Mouse (Mus musculus) G1E (cell line): ENCODE data around the gene Slamf6.

Source experiments
- CTCF ChIP-seq: IDR thresholded peaks from 2 replicates; pipeline ENCODE4 v1.5.1; 2012; ENCODE audit warnings: low read depth, low read length, inconsistent platforms, mixed read lengths
- GATA1 ChIP-seq: IDR thresholded peaks from 2 replicates; pipeline ENCODE4 v1.6.1; 2012; ENCODE audit warnings: borderline replicate concordance, low read length, inconsistent platforms, mixed read lengths
- GATA2 ChIP-seq: IDR thresholded peaks from 2 replicates; pipeline ENCODE4 v1.6.1; 2012; ENCODE audit warnings: low read depth, low read length, inconsistent platforms, borderline replicate concordance
- POLR2AphosphoS5 ChIP-seq: IDR thresholded peaks from 2 replicates; pipeline ENCODE4 v1.6.1; 2012; ENCODE audit warnings: low read depth, low read length, inconsistent platforms; ENCODE audit not compliant: insufficient replicate concordance
- TAL1 ChIP-seq: conservative IDR thresholded peaks from 2 replicates; pipeline ENCODE4 v1.6.1; 2012; ENCODE audit warnings: low read depth, low read length, inconsistent platforms, mixed read lengths

- no peak for TF ChIP-seq CTCF
- TF ChIP-seq GATA2: no peak
- no peak for TF ChIP-seq TAL1
- TF ChIP-seq GATA1: no peak
- no peak for TF ChIP-seq POLR2AphosphoS5
These were observed 51.9 kb downstream of the Slamf6 start for GRCm38 (mm10) chr1:171969221-171969620.
